Mouse (Mus musculus) erythroblast, embryonic 14.5 days (primary cell): Measurements from ENCODE around the gene Myo18b.

Source experiments
- GATA1 ChIP-seq: IDR thresholded peaks from 2 replicates; pipeline ENCODE4 v1.6.1; 2012; ENCODE audit warnings: low read length, inconsistent platforms, mixed read lengths
- TAL1 ChIP-seq: IDR thresholded peaks from 3 replicates; pipeline ENCODE4 v1.6.1; 2012; ENCODE audit warnings: low read length, inconsistent platforms, mixed read lengths

- TF ChIP-seq TAL1 (no peak), GATA1 (no peak)
These were observed 232.5 kb downstream of the Myo18b start for GRCm38 (mm10) chr5:112663701-112664100.
